Mouse (Mus musculus) megakaryocyte, embryonic 14.5 days (primary cell): Measurements from ENCODE around the gene Ethe1.

Experiments
- FLI1 ChIP-seq: IDR thresholded peaks from 2 replicates; pipeline ENCODE4 v1.6.1; 2012; ENCODE audit warnings: low read length, inconsistent platforms, mixed read lengths
- GATA1 ChIP-seq: IDR thresholded peaks from 3 replicates; pipeline ENCODE4 v1.6.1; 2012; ENCODE audit warnings: mixed read lengths, low read length, inconsistent platforms, borderline replicate concordance

- TF ChIP-seq GATA1 = no peak
- no peak for TF ChIP-seq FLI1
Measured at GRCm38 (mm10) chr7:24628685-24629610, 41.6 kb downstream of the Ethe1 start.
